Mouse (Mus musculus) heart, adult 2 months (tissue): ENCODE results near the gene Uspl1. TPM values are rescaled to one million over a fixed set of nuclear protein-coding genes. Genes with fewer than 3 reads are reported as not detected.

Experiments used
- DNase-seq, 2 experiments: peaks; one replicate each; pipeline ENCODE4 v3.0.0; 2021
- H3K27ac ChIP-seq: fragments of 200-600 bp; 2 replicates; pipeline ENCODE4 v1.8.1; 2022
- H3K27me3 ChIP-seq: fragments of 200-500 bp; 2 replicates; pipeline ENCODE4 v1.6.1; 2012; ENCODE audit warnings: mild to moderate bottlenecking, low read length, inconsistent platforms, mixed read lengths; ENCODE audit not compliant: control insufficient read depth, insufficient read depth
- H3K36me3 ChIP-seq: fragments of 200-500 bp; 2 replicates; pipeline ENCODE4 v1.6.1; 2012; ENCODE audit warnings: low read length, inconsistent platforms; ENCODE audit not compliant: control insufficient read depth, insufficient read depth
- H3K4me1 ChIP-seq: fragments of 200-500 bp; 2 replicates; pipeline ENCODE4 v1.6.1; 2011; ENCODE audit warnings: low read length; ENCODE audit not compliant: control insufficient read depth, insufficient read depth
- H3K4me3 ChIP-seq: fragments of 200-600 bp; 2 replicates; pipeline ENCODE4 v1.8.1; 2022
- H3K79me2 ChIP-seq: fragments of 200-500 bp; replicated peaks from 2 replicates; pipeline ENCODE4 v1.6.1; 2012; ENCODE audit warnings: mild to moderate bottlenecking, inconsistent platforms, low read length, moderate library complexity, mixed read lengths; ENCODE audit not compliant: control insufficient read depth, insufficient read depth
- H3K9ac ChIP-seq: fragments of 200-500 bp; 2 replicates; pipeline ENCODE4 v1.6.1; 2012; ENCODE audit warnings: low read depth, mild to moderate bottlenecking, control low read depth, inconsistent platforms, low read length, mixed read lengths
- CTCF ChIP-seq: fragments of 200-600 bp; IDR thresholded peaks from 2 replicates; pipeline ENCODE4 v1.8.1; 2022; ENCODE audit warnings: antibody characterized with exemption, mild to moderate bottlenecking, moderate library complexity
- EP300 ChIP-seq: fragments of 200-500 bp; IDR thresholded peaks from 2 replicates; pipeline ENCODE4 v1.6.1; 2011; ENCODE audit warnings: low read depth, low read length, control low read depth; ENCODE audit not compliant: insufficient read depth
- POLR2A ChIP-seq: fragments of 200-500 bp; IDR thresholded peaks from 2 replicates; pipeline ENCODE4 v1.6.1; 2011; ENCODE audit warnings: mild to moderate bottlenecking, low read depth, low read length, control low read depth; ENCODE audit not compliant: insufficient read depth
- WGBS: fragments of 180-500 bp; shearing (Covaris S2); methylation state at CpG from one replicate; pipeline ENCODE4 v1.1.7; 2018; 5-methylcytosine and 5-hydroxymethylcytosine counted together
- intact Hi-C: fragments of 180-260 bp; cut with DNase I; formaldehyde crosslinking; loops from one replicate; pipeline ENCODE4 v1.15.1; 2025
- polyA plus RNA-seq: library from polyadenylated mRNA; depleted of rRNA; stranded (reverse); fragments of >200 nt; gene quantifications from 2 replicates; pipeline ENCODE4 v1.2.3, GENCODE M21; 2012
- total RNA-seq, 2 experiments: library from RNA; stranded (reverse); gene quantifications; 2 replicates each; pipeline ENCODE4 v1.2.3; 2021

Uspl1 gene
- total and polyA plus RNA-seq, 3 experiments = 7.4 to 21.0 (median 17.5) TPM

GRCm38 (mm10) chr5:149202941-149203340 is 18.8 kb downstream of the Uspl1 start:
- peak overlapping the region; percentile 60 for H3K27ac ChIP-seq
- TF ChIP-seq EP300 (no peak), CTCF (no peak)
- H3K4me1 ChIP-seq = no peaks in the 10 kb centered on the region
- peak in 1 of 2 experiments; percentile 26 for DNase-seq
- H3K4me3 ChIP-seq = no peak overlapping the region
- no peaks in the 10 kb centered on the region for H3K27me3 ChIP-seq
- intact Hi-C loops = no loop called here
- no peak overlapping the region for H3K9ac ChIP-seq
- 74% methylated on average over 5 of the region's 5 CpGs for WGBS
- peaks cover 4% of the 10 kb centered on the region; the same call in 1 of the 2 replicates for H3K79me2 ChIP-seq
- peaks cover 3% of the 10 kb centered on the region for H3K36me3 ChIP-seq

- Histone ChIP-seq H3K36me3 (peaks cover under 1% of the 10 kb centered on the region), H3K9ac (no peak overlapping the region), H3K79me2 (peaks cover 4% of the 10 kb centered on the region; the same call in 1 of the 2 replicates), H3K27me3 (no peaks in the 10 kb centered on the region), H3K4me1 (no peaks in the 10 kb centered on the region), H3K4me3 (no peak overlapping the region), H3K27ac (no peak overlapping the region)
- no peak for DNase-seq
- WGBS = 89% methylated on average over 4 of the region's 4 CpGs
- TF ChIP-seq EP300 (no peak), CTCF (no peak), POLR2A (no peak)
- intact Hi-C loops = no loop called here
These were observed 19.7 kb downstream of the Uspl1 start for GRCm38 (mm10) chr5:149203796-149204375.

- Histone ChIP-seq H3K27me3 (no peaks in the 10 kb centered on the region), H3K27ac (no peak overlapping the region), H3K79me2 (peaks cover 4% of the 10 kb centered on the region; the same call in 1 of the 2 replicates), H3K4me3 (no peak overlapping the region), H3K36me3 (peaks cover 1% of the 10 kb centered on the region), H3K9ac (no peak overlapping the region), H3K4me1 (no peaks in the 10 kb centered on the region)
- intact Hi-C loops = no loop called here
- WGBS = 87% methylated on average over 7 of the region's 7 CpGs
- no peak for DNase-seq
- TF ChIP-seq POLR2A (no peak), CTCF (no peak), EP300 (no peak)
These were observed 20.7 kb downstream of the Uspl1 start for GRCm38 (mm10) chr5:149204822-149205221.

GRCm38 (mm10) chr5:149205265-149205664 is 21.1 kb downstream of the Uspl1 start:
- Histone ChIP-seq H3K79me2 (peaks cover 4% of the 10 kb centered on the region; the same call in 1 of the 2 replicates), H3K4me3 (no peak overlapping the region), H3K27me3 (no peaks in the 10 kb centered on the region), H3K36me3 (peaks cover 4% of the 10 kb centered on the region), H3K9ac (no peak overlapping the region), H3K4me1 (no peaks in the 10 kb centered on the region), H3K27ac (no peak overlapping the region)
- no peak for TF ChIP-seq CTCF
- TF ChIP-seq POLR2A = no peak
- TF ChIP-seq EP300 = no peak
- intact Hi-C loops = no loop called here
- no peak for DNase-seq
- WGBS = 71% methylated on average over 8 of the region's 8 CpGs

GRCm38 (mm10) chr5:149206286-149206685 is 22.1 kb downstream of the Uspl1 start:
- H3K36me3 ChIP-seq = peaks cover 5% of the 10 kb centered on the region
- no peak for TF ChIP-seq POLR2A
- no peak for TF ChIP-seq EP300
- TF ChIP-seq CTCF = no peak
- H3K27ac ChIP-seq = no peak overlapping the region
- H3K9ac ChIP-seq = no peak overlapping the region
- H3K79me2 ChIP-seq = peaks cover 4% of the 10 kb centered on the region; the same call in 1 of the 2 replicates
- WGBS = 96% methylated on average over 5 of the region's 5 CpGs
- no peak overlapping the region for H3K4me3 ChIP-seq
- no peak for DNase-seq
- H3K4me1 ChIP-seq = no peaks in the 10 kb centered on the region
- intact Hi-C loops = no loop called here
- no peaks in the 10 kb centered on the region for H3K27me3 ChIP-seq

- peaks cover 4% of the 10 kb centered on the region; the same call in 1 of the 2 replicates for H3K79me2 ChIP-seq
- intact Hi-C loops = no loop called here
These were observed 23.5 kb downstream of the Uspl1 start for GRCm38 (mm10) chr5:149207661-149208060.

More at GRCm38 (mm10) chr5:149207661-149208060, 23.5 kb downstream of the Uspl1 start:
- Histone ChIP-seq H3K9ac (no peak overlapping the region), H3K4me1 (no peaks in the 10 kb centered on the region), H3K4me3 (no peak overlapping the region), H3K27me3 (no peaks in the 10 kb centered on the region), H3K36me3 (peaks cover 5% of the 10 kb centered on the region), H3K27ac (no peak overlapping the region)
- WGBS = 86% methylated on average over 6 of the region's 6 CpGs
- TF ChIP-seq POLR2A (no peak), EP300 (no peak), CTCF (no peak)
- DNase-seq = no peak
